Mouse (Mus musculus) G1E (cell line): Measurements from ENCODE around the gene Pnpla1.

Experiments used
- CTCF ChIP-seq: IDR thresholded peaks from 2 replicates; pipeline ENCODE4 v1.5.1; 2012; ENCODE audit warnings: low read depth, low read length, inconsistent platforms, mixed read lengths
- GATA1 ChIP-seq: IDR thresholded peaks from 2 replicates; pipeline ENCODE4 v1.6.1; 2012; ENCODE audit warnings: borderline replicate concordance, low read length, inconsistent platforms, mixed read lengths
- GATA2 ChIP-seq: IDR thresholded peaks from 2 replicates; pipeline ENCODE4 v1.6.1; 2012; ENCODE audit warnings: low read depth, low read length, inconsistent platforms, borderline replicate concordance
- POLR2AphosphoS5 ChIP-seq: IDR thresholded peaks from 2 replicates; pipeline ENCODE4 v1.6.1; 2012; ENCODE audit warnings: low read depth, low read length, inconsistent platforms; ENCODE audit not compliant: insufficient replicate concordance

DNA sequence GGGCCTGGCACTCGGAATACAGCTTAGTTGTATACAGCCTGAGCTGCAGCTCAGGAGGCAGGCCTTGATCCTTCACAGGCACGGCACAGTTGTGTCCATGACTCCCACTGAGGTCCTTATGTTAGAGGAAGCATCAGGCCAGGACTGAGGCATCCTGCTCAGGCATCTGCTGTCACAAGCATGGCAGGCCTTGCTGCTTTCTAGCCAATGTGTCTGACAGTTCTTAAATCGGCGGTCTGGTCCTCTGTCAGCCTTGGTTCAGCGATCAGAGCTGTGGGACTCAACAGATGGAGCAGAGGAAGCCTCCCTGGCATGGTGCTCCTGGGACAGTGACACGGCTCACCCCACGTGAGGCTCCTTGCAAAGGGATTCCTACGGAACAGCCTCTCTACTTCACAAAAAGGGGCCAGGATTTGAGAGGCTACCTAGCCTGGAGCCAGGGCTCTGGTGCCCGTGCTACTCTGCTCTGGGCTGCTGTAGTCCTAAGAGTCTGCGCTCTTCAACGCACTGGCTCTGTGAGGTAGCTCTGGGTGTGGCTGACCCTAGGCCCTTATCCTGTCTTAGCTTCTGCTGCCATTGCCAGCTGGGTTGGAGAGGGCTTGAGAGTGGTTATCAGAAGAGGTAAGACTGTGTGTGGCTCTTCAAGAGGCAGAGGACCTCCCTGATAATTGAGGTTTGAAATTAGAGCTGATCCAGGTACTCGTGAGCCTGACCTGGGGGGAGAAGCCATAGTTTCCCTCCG lies 35.0 kb upstream of the Pnpla1 start:
- TF ChIP-seq CTCF = no peak
- TF ChIP-seq GATA1 = no peak
- TF ChIP-seq POLR2AphosphoS5 = no peak
- no peak for TF ChIP-seq GATA2
